Mouse (Mus musculus): ENCODE data around the gene Bud23.
A peak's percentile ranks its signal among the peaks of the same experiment; 100 is the strongest.

DNA sequence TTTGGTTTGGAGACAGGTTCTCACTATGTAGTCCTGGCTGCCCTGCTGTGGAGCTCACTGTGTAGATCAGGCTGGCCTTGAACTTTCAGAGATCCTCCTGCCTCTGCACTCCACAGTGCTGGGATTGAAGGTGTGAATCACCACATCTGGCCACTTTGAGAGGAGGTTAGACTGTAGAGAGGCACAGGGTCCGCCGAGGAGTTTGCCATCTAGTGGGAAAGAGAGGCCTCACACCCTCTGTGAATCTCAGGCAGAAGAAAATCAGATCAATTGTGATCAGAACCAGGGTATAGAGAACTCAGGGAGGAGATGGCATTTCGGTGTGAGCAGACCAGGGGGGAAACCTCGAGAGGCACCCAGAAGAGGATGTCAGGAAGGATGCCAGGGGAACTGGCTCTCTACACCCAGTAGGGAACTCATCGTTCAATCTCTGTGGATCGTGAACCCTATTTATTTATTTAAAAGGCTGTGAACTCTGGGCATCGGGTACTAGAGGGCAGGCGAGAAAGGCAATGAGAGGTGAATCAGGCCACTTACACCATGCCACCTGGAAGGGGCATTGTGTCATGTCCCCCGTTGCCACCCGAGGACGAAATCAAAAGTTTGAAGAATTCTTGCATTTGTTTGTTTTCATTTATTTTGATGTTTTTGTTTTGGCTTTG lies 39.4 kb upstream of the Bud23 start:
- TF ChIP-seq CTCF (IDR thresholded peaks at IDR 0.05; ENCODE audit: low read depth, low read length) = peak; percentile 73
- no peak for TF ChIP-seq POLR2A (IDR thresholded peaks at IDR 0.05; ENCODE audit: insufficient read depth, low read length)
